ENCODE assay signal across 9 mouse cellular contexts in genomic region chr5:111055507-111055906, GRCm38 (mm10).
A peak's percentile ranks its signal among the peaks of the same experiment; 100 is the strongest.
DNase-seq lines count a peak whose midpoint lies in the region; ATAC-seq and TF ChIP-seq lines count a peak whose summit lies in the region.
"Had no signal": no experiment of that assay in that cellular context is flagged by ENCODE, and none has a peak within 500 bp of the region (broad histone marks: within the 10 kb centered on the region; RNA-seq: fewer than 3 reads in every experiment).

No protein-coding gene starts in this region.

- peak overlapping the region; percentile 15; the same call in 1 of the 2 replicates for H3K4me2 ChIP-seq in kidney, postnatal 0 days (ENCODE audit: low read length)
- H3K4me2 ChIP-seq in forebrain, embryonic 16.5 days (ENCODE audit: low read length): peak overlapping the region; percentile 46
- H3K4me2 ChIP-seq in midbrain, postnatal 0 days (ENCODE audit: low read depth, low read length, poor library complexity, severe bottlenecking): peak overlapping the region; percentile 48

- H3K27me3 ChIP-seq in kidney, postnatal 0 days (ENCODE audit: insufficient read depth, low read length): no peaks in the 10 kb centered on the region
- H3K27me3 ChIP-seq in forebrain, embryonic 16.5 days (replicated peaks; ENCODE audit: control insufficient read depth, insufficient read depth, low read length): no peaks in the 10 kb centered on the region
- no peaks in the 10 kb centered on the region for H3K27me3 ChIP-seq in midbrain, postnatal 0 days (ENCODE audit: insufficient read depth, low read length)

- 56% methylated on average over 8 of the region's 8 CpGs for WGBS in kidney, postnatal 0 days
- WGBS in forebrain, embryonic 16.5 days: 42% methylated on average over 8 of the region's 8 CpGs
- WGBS in midbrain, postnatal 0 days: 20% methylated on average over 8 of the region's 8 CpGs

- no peak for DNase-seq in kidney, postnatal 0 days (ENCODE audit: low spot score)
- no peak for DNase-seq in kidney, adult 18-20 months
- peak; percentile 13 for DNase-seq in T-cell, adult 2 months (ENCODE audit: low spot score)
- no peak for DNase-seq in midbrain, postnatal 0 days (ENCODE audit: low spot score)
- DNase-seq in testis, postnatal 10 days (ENCODE audit: low spot score): no peak
- no peak for DNase-seq in urinary bladder, postnatal 25 days (ENCODE audit: low spot score)
- DNase-seq in layer of hippocampus, postnatal 10 days (ENCODE audit: low spot score in 2 of 2): no peak
- DNase-seq: lung, postnatal 10 days had no signal

- ATAC-seq in kidney, postnatal 0 days (replicated peaks; ENCODE audit: low FRiP score, low read depth): no peak
- no peak for ATAC-seq in forebrain, embryonic 16.5 days
- ATAC-seq in midbrain, postnatal 0 days (ENCODE audit: low FRiP score): no peak

- H3K36me3 ChIP-seq in kidney, postnatal 0 days (ENCODE audit: insufficient read depth, low read length): no peaks in the 10 kb centered on the region
- H3K36me3 ChIP-seq in forebrain, embryonic 16.5 days (ENCODE audit: control insufficient read depth, insufficient read depth): no peaks in the 10 kb centered on the region
- H3K36me3 ChIP-seq in midbrain, postnatal 0 days (ENCODE audit: insufficient read depth, low read length): no peaks in the 10 kb centered on the region

- peaks cover 16% of the 10 kb centered on the region for H3K4me1 ChIP-seq in kidney, postnatal 0 days (replicated peaks; ENCODE audit: insufficient read depth, low read length)
- peaks cover 75% of the 10 kb centered on the region for H3K4me1 ChIP-seq in forebrain, embryonic 16.5 days (replicated peaks; ENCODE audit: control insufficient read depth, insufficient read depth, low read length)
- peaks cover 37% of the 10 kb centered on the region for H3K4me1 ChIP-seq in midbrain, postnatal 0 days (ENCODE audit: insufficient read depth, low read length)

- no peaks in the 10 kb centered on the region for H3K9me3 ChIP-seq in kidney, postnatal 0 days (replicated peaks; ENCODE audit: low read length)
- no peaks in the 10 kb centered on the region for H3K9me3 ChIP-seq in forebrain, embryonic 16.5 days (ENCODE audit: control insufficient read depth, low read length)
- H3K9me3 ChIP-seq in midbrain, postnatal 0 days (ENCODE audit: low read length): no peaks in the 10 kb centered on the region

- no peak overlapping the region for H3K4me3 ChIP-seq in kidney, postnatal 0 days (replicated peaks; ENCODE audit: low read depth, low read length)
- H3K4me3 ChIP-seq in forebrain, embryonic 16.5 days (replicated peaks; ENCODE audit: low read length): peak overlapping the region; percentile 13; the same call in 1 of the 2 replicates
- H3K4me3 ChIP-seq in midbrain, postnatal 0 days (ENCODE audit: low read depth, low read length): peak overlapping the region; percentile 17

- no peak for TF ChIP-seq CTCF in kidney, postnatal 0 days (IDR thresholded peaks at IDR 0.05; ENCODE audit: low read depth)
- TF ChIP-seq CTCF in midbrain, postnatal 0 days (IDR thresholded peaks at IDR 0.05): no peak

- H3K27ac ChIP-seq in kidney, postnatal 0 days: no peak overlapping the region
- peak overlapping the region; percentile 84 for H3K27ac ChIP-seq in forebrain, embryonic 16.5 days (ENCODE audit: low read length)
- peak overlapping the region; percentile 26 for H3K27ac ChIP-seq in midbrain, postnatal 0 days (ENCODE audit: low read depth, low read length)

- no peak overlapping the region for H3K9ac ChIP-seq in kidney, postnatal 0 days (ENCODE audit: low read depth, low read length)
- peak overlapping the region; percentile 31 for H3K9ac ChIP-seq in forebrain, embryonic 16.5 days (replicated peaks; ENCODE audit: low read depth, low read length)
- H3K9ac ChIP-seq in midbrain, postnatal 0 days (replicated peaks; ENCODE audit: low read length, poor library complexity, severe bottlenecking): peak overlapping the region; percentile 42
